Mouse (Mus musculus) right cerebral cortex, postnatal 14 days (tissue): ENCODE data around the gene Ncdn.

ENCODE experiments used
- DNase-seq: peaks from one replicate; pipeline ENCODE4 v3.0.0; 2022

The Ncdn gene

GRCm38 (mm10) chr4:126706630-126707438, 46.4 kb downstream of the Ncdn start:
- no peak for DNase-seq

GRCm38 (mm10) chr4:126696908-126697307, 56.3 kb downstream of the Ncdn start:
- DNase-seq: no peak
